Mouse (Mus musculus) forebrain, embryonic 13.5 days (tissue): ENCODE measurements at regions not wholly inside any gene's neighbourhood (a gene's known extent, or its start where the extent isn't known, plus 50 kb on each side); places are given as distances from the start of the nearest gene placed in this dataset.

ENCODE experiments used
- ATAC-seq: fragments of 200-750 bp; cut with Nextera tagmentation; 2 replicates; pipeline ENCODE4 v1.8.0; 2017
- H3K27ac ChIP-seq: fragments of 300-500 bp; sonication (generic); 2 replicates; pipeline ENCODE4 v1.5.1; 2015; ENCODE audit warnings: inconsistent platforms, mild to moderate bottlenecking, moderate library complexity
- H3K27me3 ChIP-seq: fragments of 300-500 bp; sonication (generic); 2 replicates; pipeline ENCODE4 v1.6.1; 2015; ENCODE audit warnings: mild to moderate bottlenecking, inconsistent platforms
- H3K36me3 ChIP-seq: fragments of 300-500 bp; sonication (generic); 2 replicates; pipeline ENCODE4 v1.6.1; 2015; ENCODE audit warnings: mild to moderate bottlenecking, inconsistent platforms; ENCODE audit not compliant: poor library complexity, severe bottlenecking
- H3K4me1 ChIP-seq: fragments of 300-500 bp; sonication (generic); 2 replicates; pipeline ENCODE4 v1.6.1; 2015; ENCODE audit warnings: inconsistent platforms
- H3K4me2 ChIP-seq: fragments of 300-500 bp; sonication (generic); 2 replicates; pipeline ENCODE4 v1.6.1; 2015; ENCODE audit warnings: inconsistent platforms, mild to moderate bottlenecking, moderate library complexity
- H3K4me3 ChIP-seq: fragments of 300-500 bp; sonication (generic); 2 replicates; pipeline ENCODE4 v1.5.1; 2015; ENCODE audit warnings: mild to moderate bottlenecking, inconsistent platforms
- H3K9ac ChIP-seq: fragments of 300-500 bp; sonication (generic); 2 replicates; pipeline ENCODE4 v1.6.1; 2015; ENCODE audit warnings: mild to moderate bottlenecking, inconsistent platforms
- H3K9me3 ChIP-seq: fragments of 300-500 bp; sonication (generic); replicated peaks from 2 replicates; pipeline ENCODE4 v1.6.1; 2016; ENCODE audit warnings: inconsistent platforms
- WGBS: fragments of 180-500 bp; shearing (Covaris S2); methylation state at CpG from one replicate; pipeline ENCODE4 v1.1.7; 2015; 5-methylcytosine and 5-hydroxymethylcytosine counted together

DNA sequence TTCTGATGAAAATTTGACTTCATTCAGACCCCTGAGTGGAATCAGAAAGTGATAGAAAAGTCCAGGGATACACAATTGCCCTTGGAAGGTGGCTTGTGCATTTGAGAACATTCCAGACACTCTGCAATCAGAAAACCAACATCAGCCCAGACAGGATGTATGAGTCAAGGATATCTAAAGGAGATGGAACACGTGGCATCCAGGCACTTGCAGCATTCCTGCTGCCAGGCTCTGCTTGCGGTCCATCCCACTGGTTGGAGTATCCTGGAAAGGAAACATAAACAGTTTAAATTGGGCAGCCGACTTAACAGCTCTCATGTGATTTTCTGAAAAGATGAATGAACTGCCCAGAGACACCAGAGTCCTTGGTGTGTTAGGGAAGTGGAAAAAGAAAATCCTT lies 341.2 kb downstream of the Pdgfc start:
- H3K27ac ChIP-seq, result no peak overlapping the region
- H3K9me3 ChIP-seq, result no peaks in the 10 kb centered on the region
- no peaks in the 10 kb centered on the region for H3K27me3 ChIP-seq
- H3K9ac ChIP-seq, result no peak overlapping the region
- no peaks in the 10 kb centered on the region for H3K36me3 ChIP-seq
- H3K4me2 ChIP-seq, result no peak overlapping the region
- ATAC-seq, result no peak
- H3K4me1 ChIP-seq, result no peaks in the 10 kb centered on the region
- 76% methylated on average over 3 of the region's 3 CpGs for WGBS
- no peak overlapping the region for H3K4me3 ChIP-seq

DNA sequence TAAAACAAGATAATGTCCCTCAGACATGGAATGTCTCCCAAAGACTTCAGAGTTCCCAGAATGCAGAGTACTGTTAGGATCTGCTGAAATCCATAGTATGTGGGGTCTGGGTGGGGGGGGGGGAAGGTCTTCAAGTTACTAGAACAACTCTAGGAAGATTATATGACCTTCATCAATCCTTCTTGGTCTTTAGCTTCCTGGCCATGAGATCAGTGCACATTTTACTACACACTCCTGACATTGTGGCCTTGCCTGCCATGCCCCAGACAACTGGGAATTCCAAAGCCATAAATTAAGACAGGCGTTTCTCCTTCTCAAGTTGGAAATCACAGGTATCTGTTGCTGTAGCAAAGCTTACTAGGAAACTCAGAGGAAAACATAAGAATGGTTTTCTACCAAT lies 343.1 kb downstream of the Pdgfc start:
- no peak for ATAC-seq
- Histone ChIP-seq H3K27ac (no peak overlapping the region), H3K4me3 (no peak overlapping the region), H3K9ac (no peak overlapping the region), H3K4me1 (no peaks in the 10 kb centered on the region), H3K9me3 (no peaks in the 10 kb centered on the region), H3K27me3 (no peaks in the 10 kb centered on the region), H3K4me2 (no peak overlapping the region), H3K36me3 (no peaks in the 10 kb centered on the region)
- 94% methylated on average over 1 of the region's 1 CpGs for WGBS

DNA sequence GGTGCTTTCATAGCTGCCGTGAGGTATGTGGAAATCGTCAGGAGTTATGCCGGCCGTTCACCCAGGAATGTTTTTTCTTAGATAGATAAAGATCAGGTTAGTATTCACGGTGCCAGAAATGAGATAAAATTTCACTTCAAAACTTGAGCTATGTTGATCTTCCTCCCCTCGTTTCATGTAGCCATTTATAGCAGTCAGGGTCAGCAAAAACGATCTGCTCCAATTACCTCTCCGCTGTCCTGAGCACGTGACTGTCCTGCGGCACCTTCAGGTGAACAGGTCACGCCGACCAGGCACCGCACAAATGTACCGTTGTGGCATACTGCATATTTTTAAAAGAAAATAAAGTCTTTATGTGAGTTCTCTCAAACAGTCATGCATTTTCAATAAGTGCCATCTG lies 350.7 kb downstream of the Pdgfc start:
- WGBS, result 88% methylated on average over 14 of the region's 14 CpGs
- no peaks in the 10 kb centered on the region for H3K27me3 ChIP-seq

DNA sequence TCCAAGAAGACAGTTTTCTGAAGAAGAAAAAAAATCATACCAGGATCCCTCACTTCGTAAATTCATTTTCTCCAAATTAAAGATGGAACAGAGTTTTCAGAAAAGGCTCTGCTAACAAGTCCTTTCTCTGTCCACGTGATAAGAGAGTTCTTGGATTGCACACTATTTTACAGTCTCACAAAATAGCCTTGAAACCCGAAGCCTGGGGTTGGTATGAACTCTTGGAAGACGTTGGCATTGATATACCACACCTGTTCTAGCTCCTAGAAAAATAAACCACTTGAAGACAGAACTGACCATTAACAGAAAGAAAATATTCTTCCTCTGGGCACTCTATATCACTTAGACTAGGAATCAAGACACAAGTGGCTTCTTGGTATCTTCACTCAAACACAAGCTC lies 351.4 kb downstream of the Pdgfc start:
- Histone ChIP-seq H3K9ac (no peak overlapping the region), H3K27ac (no peak overlapping the region), H3K4me3 (no peak overlapping the region), H3K9me3 (no peaks in the 10 kb centered on the region), H3K27me3 (no peaks in the 10 kb centered on the region), H3K4me2 (no peak overlapping the region), H3K4me1 (no peaks in the 10 kb centered on the region), H3K36me3 (no peaks in the 10 kb centered on the region)
- ATAC-seq, result no peak
- 83% methylated on average over 4 of the region's 4 CpGs for WGBS

More for the DNA sequence above, 350.7 kb downstream of the Pdgfc start:
- Histone ChIP-seq H3K4me1 (no peaks in the 10 kb centered on the region), H3K9ac (no peak overlapping the region), H3K27ac (no peak overlapping the region), H3K36me3 (no peaks in the 10 kb centered on the region), H3K4me2 (no peak overlapping the region), H3K9me3 (no peaks in the 10 kb centered on the region), H3K4me3 (no peak overlapping the region)
- no peak for ATAC-seq

DNA sequence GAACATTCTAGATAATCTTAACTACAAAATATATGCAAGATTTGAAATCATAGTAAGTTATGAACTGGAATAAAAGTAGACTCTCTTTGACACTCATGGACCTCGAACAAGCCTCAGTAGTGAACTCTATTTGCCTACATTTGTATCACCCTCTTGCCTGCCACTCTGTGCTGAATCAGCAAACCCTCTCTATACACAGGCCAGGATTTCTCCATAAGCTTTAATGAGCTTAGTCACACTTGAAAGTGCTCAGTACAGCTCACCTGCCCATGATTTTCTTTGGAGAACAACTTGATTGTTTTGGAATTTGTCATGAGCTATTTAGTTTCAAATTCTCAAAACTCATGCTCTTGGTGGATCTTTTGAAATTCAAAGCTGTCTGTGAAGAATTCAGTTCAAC lies 361.0 kb downstream of the Pdgfc start:
- Histone ChIP-seq H3K9ac (no peak overlapping the region), H3K27ac (no peak overlapping the region), H3K4me1 (no peaks in the 10 kb centered on the region), H3K4me2 (no peak overlapping the region), H3K4me3 (no peak overlapping the region), H3K36me3 (no peaks in the 10 kb centered on the region), H3K27me3 (no peaks in the 10 kb centered on the region), H3K9me3 (no peaks in the 10 kb centered on the region)
- no peak for ATAC-seq
- 81% methylated on average over 1 of the region's 1 CpGs for WGBS

DNA sequence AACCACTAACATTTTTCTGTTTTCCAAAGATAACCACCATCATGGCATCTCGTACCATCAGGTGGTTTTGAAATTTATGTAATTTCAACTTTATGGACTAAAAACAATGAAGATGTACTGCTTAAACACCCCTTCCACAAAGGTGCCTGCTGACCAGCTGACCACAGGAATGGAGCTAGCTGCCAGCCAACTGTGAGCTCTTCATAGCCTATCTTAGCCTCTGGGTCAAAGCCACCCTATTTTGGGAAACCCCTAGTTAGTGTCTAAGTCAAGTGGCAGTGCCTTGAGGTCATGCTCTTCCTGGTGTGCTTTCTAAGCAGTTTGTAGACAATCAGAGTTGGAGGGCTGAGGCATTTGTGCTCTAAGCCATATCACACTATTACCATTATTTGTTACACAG lies 364.8 kb downstream of the Pdgfc start:
- no peak for ATAC-seq
- Histone ChIP-seq H3K9ac (no peak overlapping the region), H3K4me1 (no peaks in the 10 kb centered on the region), H3K36me3 (no peaks in the 10 kb centered on the region), H3K27ac (no peak overlapping the region), H3K4me3 (no peak overlapping the region), H3K27me3 (no peaks in the 10 kb centered on the region), H3K4me2 (no peak overlapping the region), H3K9me3 (no peaks in the 10 kb centered on the region)
- 93% methylated on average over 1 of the region's 1 CpGs for WGBS

DNA sequence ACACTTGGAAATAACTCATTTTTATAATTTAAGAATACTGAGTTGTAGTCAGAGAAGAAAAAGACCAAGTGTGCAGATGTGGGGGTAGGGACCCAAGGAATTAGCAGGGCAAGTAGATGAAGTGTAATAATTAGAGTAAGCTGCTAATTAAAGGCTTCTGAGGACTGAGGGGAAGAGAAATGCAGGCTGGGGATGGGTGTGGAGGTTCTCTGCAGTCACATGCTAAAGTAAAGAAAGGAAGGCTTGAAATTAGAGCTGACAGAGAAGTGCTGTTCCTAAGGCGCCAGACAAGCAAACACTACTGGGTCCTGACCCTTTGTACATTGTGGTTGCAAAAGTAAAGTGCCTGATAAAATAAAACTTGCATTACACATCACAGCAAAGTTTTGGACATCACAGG lies 372.7 kb downstream of the Pdgfc start:
- H3K9me3 ChIP-seq, result no peaks in the 10 kb centered on the region
- H3K4me3 ChIP-seq, result no peak overlapping the region
- H3K9ac ChIP-seq, result no peak overlapping the region
- no peaks in the 10 kb centered on the region for H3K27me3 ChIP-seq
- peak; percentile 61; the same call in 1 of the 2 replicates for ATAC-seq
- H3K4me2 ChIP-seq, result no peak overlapping the region
- H3K27ac ChIP-seq, result no peak overlapping the region
- H3K36me3 ChIP-seq, result no peaks in the 10 kb centered on the region
- peaks cover 5% of the 10 kb centered on the region; the same call in 1 of the 2 replicates for H3K4me1 ChIP-seq
- 19% methylated on average over 1 of the region's 1 CpGs for WGBS

DNA sequence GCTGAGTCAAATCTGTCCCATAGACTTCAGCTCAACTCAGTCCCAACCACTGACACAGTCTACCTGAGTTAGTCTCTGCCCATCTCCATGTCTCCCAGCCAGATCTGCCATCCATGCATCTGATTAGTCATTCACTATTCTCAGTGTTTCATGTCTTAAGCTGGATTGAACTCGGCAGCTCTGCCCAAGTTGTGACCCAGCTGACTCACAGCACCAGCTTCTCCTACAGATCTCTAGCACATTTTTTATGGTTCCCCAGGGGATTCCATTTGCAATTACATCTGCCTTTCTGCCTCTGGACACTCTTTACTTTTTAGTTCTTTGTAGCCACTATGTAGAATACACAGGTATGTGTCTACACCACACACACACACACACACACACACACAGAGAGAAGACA lies 385.7 kb downstream of the Pdgfc start:
- 86% methylated on average over 1 of the region's 1 CpGs for WGBS
- no peaks in the 10 kb centered on the region for H3K4me1 ChIP-seq
- H3K36me3 ChIP-seq, result no peaks in the 10 kb centered on the region
- no peak overlapping the region for H3K9ac ChIP-seq
- H3K27ac ChIP-seq, result no peak overlapping the region
- H3K27me3 ChIP-seq, result no peaks in the 10 kb centered on the region
- no peak overlapping the region for H3K4me2 ChIP-seq
- no peak for ATAC-seq
- no peak overlapping the region for H3K4me3 ChIP-seq
- H3K9me3 ChIP-seq, result no peaks in the 10 kb centered on the region

DNA sequence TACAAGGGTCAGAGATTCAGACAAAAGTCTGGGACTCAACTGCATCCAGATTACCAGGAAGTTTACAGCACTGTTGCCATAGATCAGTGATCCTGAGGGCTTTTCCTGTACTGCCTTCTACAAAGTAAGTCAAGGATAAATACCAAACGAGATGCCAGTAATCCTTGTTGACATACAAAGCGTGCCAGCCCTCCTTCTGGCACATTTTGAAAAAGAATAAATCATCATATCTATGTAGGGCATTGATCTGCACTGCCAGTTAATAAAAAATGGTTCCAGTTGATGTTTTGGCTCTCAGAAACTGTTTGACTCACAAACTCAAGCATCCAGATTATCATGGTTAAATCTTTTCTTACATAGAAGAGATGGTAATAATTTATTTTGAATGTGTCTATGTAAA lies 390.5 kb downstream of the Pdgfc start:
- Histone ChIP-seq H3K9me3 (no peaks in the 10 kb centered on the region), H3K4me1 (no peaks in the 10 kb centered on the region), H3K27ac (no peak overlapping the region), H3K27me3 (no peaks in the 10 kb centered on the region), H3K36me3 (no peaks in the 10 kb centered on the region), H3K4me2 (no peak overlapping the region), H3K4me3 (no peak overlapping the region), H3K9ac (no peak overlapping the region)
- 74% methylated on average over 2 of the region's 2 CpGs for WGBS
- no peak for ATAC-seq
